18 mouse cellular contexts compared by ENCODE assay signal in the genomic region with DNA sequence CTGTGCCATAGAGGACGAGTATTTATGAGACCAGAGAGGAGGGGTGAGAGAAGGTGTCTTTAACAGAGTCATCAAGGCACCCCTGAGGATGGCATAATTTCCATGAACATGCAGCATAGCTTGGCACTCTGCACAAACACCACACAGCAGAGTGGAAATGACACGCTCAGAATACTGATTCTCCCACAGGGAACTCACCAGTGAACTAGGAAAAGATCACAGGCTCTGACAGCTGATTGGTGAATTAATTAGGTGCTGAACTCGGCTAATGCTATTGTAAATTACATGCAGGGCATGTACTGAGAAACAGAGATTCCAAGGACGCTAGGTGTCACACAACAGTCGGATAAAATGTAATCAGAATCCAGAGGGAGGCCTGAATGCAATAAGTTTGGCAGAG.
A peak's percentile ranks its signal among the peaks of the same experiment; 100 is the strongest.
DNase-seq lines count a peak whose midpoint lies in the region; ATAC-seq lines count a peak whose summit lies in the region.
"Had no signal": no experiment of that assay in that cellular context is flagged by ENCODE, and none has a peak within 500 bp of the region (broad histone marks: within the 10 kb centered on the region; RNA-seq: fewer than 3 reads in every experiment).

No protein-coding gene starts in this region.

- no peak overlapping the region for H3K4me3 ChIP-seq in hindbrain, embryonic 11.5 days (ENCODE audit: low read depth, low read length)
- H3K4me3 ChIP-seq in hindbrain, embryonic 10.5 days, result no peak overlapping the region
- H3K4me3 ChIP-seq in forebrain, embryonic 14.5 days (ENCODE audit: low read depth, low read length), result no peak overlapping the region
- H3K4me3 ChIP-seq in hindbrain, embryonic 16.5 days (ENCODE audit: low read length), result no peak overlapping the region
- H3K4me3 ChIP-seq in neural tube, embryonic 14.5 days (ENCODE audit: low read depth, low read length), result no peak overlapping the region
- H3K4me3 ChIP-seq: heart, embryonic 15.5 days; liver, embryonic 15.5 days; myocyte had no signal

- H3K27ac ChIP-seq in hindbrain, embryonic 11.5 days (ENCODE audit: low read depth, low read length), result no peak overlapping the region
- H3K27ac ChIP-seq in hindbrain, embryonic 10.5 days, result no peak overlapping the region
- H3K27ac ChIP-seq in forebrain, embryonic 14.5 days (ENCODE audit: low read depth, low read length), result no peak overlapping the region
- H3K27ac ChIP-seq in hindbrain, embryonic 16.5 days (ENCODE audit: low read depth, low read length), result no peak overlapping the region
- H3K27ac ChIP-seq in neural tube, embryonic 14.5 days (ENCODE audit: low read depth, low read length), result no peak overlapping the region
- H3K27ac ChIP-seq: heart, embryonic 15.5 days; liver, embryonic 15.5 days had no signal

- H3K4me1 ChIP-seq in hindbrain, embryonic 11.5 days (replicated peaks; ENCODE audit: control insufficient read depth, insufficient read depth, low read length), result no peaks in the 10 kb centered on the region
- no peaks in the 10 kb centered on the region for H3K4me1 ChIP-seq in hindbrain, embryonic 10.5 days (replicated peaks)
- H3K4me1 ChIP-seq in forebrain, embryonic 14.5 days (ENCODE audit: control insufficient read depth, insufficient read depth, low read length), result peaks cover 4% of the 10 kb centered on the region; the same call in 1 of the 2 replicates
- peaks cover 2% of the 10 kb centered on the region for H3K4me1 ChIP-seq in hindbrain, embryonic 16.5 days (ENCODE audit: control insufficient read depth, insufficient read depth, low read depth, low read length)
- H3K4me1 ChIP-seq in neural tube, embryonic 14.5 days (ENCODE audit: control insufficient read depth, insufficient read depth, low read length), result no peaks in the 10 kb centered on the region
- H3K4me1 ChIP-seq: heart, embryonic 15.5 days; liver, embryonic 15.5 days had no signal

- DNase-seq in hindbrain, embryonic 11.5 days (ENCODE audit: low spot score), result peak; percentile 1
- DNase-seq in hindbrain, embryonic 10.5 days (ENCODE audit: low spot score), result no peak
- peak; percentile 62 for DNase-seq in forebrain, embryonic 14.5 days (ENCODE audit: low spot score)
- DNase-seq in cerebellum, postnatal 36 days, result no peak
- no peak for DNase-seq in right cerebral cortex, postnatal 25 days
- DNase-seq: adrenal gland, adult 2 months; cerebellum, adult 11 months; heart, adult 18-20 months; kidney, adult 11 months; kidney, postnatal 10 days; thymus, postnatal 14 days had no signal

- no peaks in the 10 kb centered on the region for H3K27me3 ChIP-seq in hindbrain, embryonic 11.5 days (ENCODE audit: control insufficient read depth, insufficient read depth, low read length)
- H3K27me3 ChIP-seq in hindbrain, embryonic 10.5 days (ENCODE audit: insufficient read depth, poor library complexity, severe bottlenecking), result no peaks in the 10 kb centered on the region
- H3K27me3 ChIP-seq in forebrain, embryonic 14.5 days (replicated peaks; ENCODE audit: control insufficient read depth, insufficient read depth, low read length), result no peaks in the 10 kb centered on the region
- H3K27me3 ChIP-seq in hindbrain, embryonic 16.5 days (replicated peaks; ENCODE audit: control insufficient read depth, insufficient read depth, low read length), result no peaks in the 10 kb centered on the region
- H3K27me3 ChIP-seq in neural tube, embryonic 14.5 days (ENCODE audit: control insufficient read depth, insufficient read depth, low read length), result no peaks in the 10 kb centered on the region
- H3K27me3 ChIP-seq: CH12.LX; heart, embryonic 15.5 days; liver, embryonic 15.5 days had no signal

- WGBS in hindbrain, embryonic 11.5 days, result 57% methylated on average over 5 of the region's 5 CpGs
- 56% methylated on average over 5 of the region's 5 CpGs for WGBS in hindbrain, embryonic 10.5 days
- WGBS in forebrain, embryonic 14.5 days, result 29% methylated on average over 5 of the region's 5 CpGs
- 18% methylated on average over 5 of the region's 5 CpGs for WGBS in hindbrain, embryonic 16.5 days
- 30% methylated on average over 5 of the region's 5 CpGs for WGBS in neural tube, embryonic 14.5 days

- no peaks in the 10 kb centered on the region for H3K36me3 ChIP-seq in hindbrain, embryonic 11.5 days (ENCODE audit: control insufficient read depth, insufficient read depth, low read length)
- H3K36me3 ChIP-seq in hindbrain, embryonic 10.5 days, result no peaks in the 10 kb centered on the region
- H3K36me3 ChIP-seq in forebrain, embryonic 14.5 days (ENCODE audit: control insufficient read depth, insufficient read depth, low read length), result no peaks in the 10 kb centered on the region
- H3K36me3 ChIP-seq in hindbrain, embryonic 16.5 days (ENCODE audit: control insufficient read depth, insufficient read depth, low read length), result no peaks in the 10 kb centered on the region
- H3K36me3 ChIP-seq in neural tube, embryonic 14.5 days (ENCODE audit: control insufficient read depth, insufficient read depth, low read length), result no peaks in the 10 kb centered on the region
- H3K36me3 ChIP-seq: heart, embryonic 15.5 days; liver, embryonic 15.5 days had no signal

- no peaks in the 10 kb centered on the region for H3K9me3 ChIP-seq in hindbrain, embryonic 11.5 days (ENCODE audit: control insufficient read depth, low read length)
- no peaks in the 10 kb centered on the region for H3K9me3 ChIP-seq in hindbrain, embryonic 10.5 days
- H3K9me3 ChIP-seq in forebrain, embryonic 14.5 days (replicated peaks; ENCODE audit: control insufficient read depth, low read length), result no peaks in the 10 kb centered on the region
- H3K9me3 ChIP-seq in hindbrain, embryonic 16.5 days (ENCODE audit: control insufficient read depth, low read length), result no peaks in the 10 kb centered on the region
- H3K9me3 ChIP-seq in neural tube, embryonic 14.5 days (ENCODE audit: control insufficient read depth, low read length), result no peaks in the 10 kb centered on the region
- H3K9me3 ChIP-seq: heart, embryonic 15.5 days; liver, embryonic 15.5 days had no signal

- no peak overlapping the region for H3K4me2 ChIP-seq in hindbrain, embryonic 11.5 days (replicated peaks; ENCODE audit: low read depth, low read length)
- H3K4me2 ChIP-seq in forebrain, embryonic 14.5 days (ENCODE audit: low read length), result no peak overlapping the region
- H3K4me2 ChIP-seq in hindbrain, embryonic 16.5 days (ENCODE audit: low read length), result no peak overlapping the region
- no peak overlapping the region for H3K4me2 ChIP-seq in neural tube, embryonic 14.5 days (ENCODE audit: low read depth, low read length)
- H3K4me2 ChIP-seq: heart, embryonic 15.5 days; liver, embryonic 15.5 days had no signal

- ATAC-seq in hindbrain, embryonic 11.5 days (ENCODE audit: low FRiP score), result peak; percentile 45
- ATAC-seq in forebrain, embryonic 14.5 days, result peak; percentile 72; the same call in 1 of the 2 replicates
- ATAC-seq in hindbrain, embryonic 16.5 days, result peak; percentile 74
- ATAC-seq in neural tube, embryonic 14.5 days (ENCODE audit: low read depth), result peak; percentile 76
- ATAC-seq: lung, postnatal 0 days had no signal

- H3K9ac ChIP-seq in hindbrain, embryonic 11.5 days (ENCODE audit: low read depth, low read length), result no peak overlapping the region
- H3K9ac ChIP-seq in forebrain, embryonic 14.5 days (ENCODE audit: low read length), result no peak overlapping the region
- H3K9ac ChIP-seq in hindbrain, embryonic 16.5 days (ENCODE audit: low read depth, low read length), result no peak overlapping the region
- H3K9ac ChIP-seq in neural tube, embryonic 14.5 days (replicated peaks; ENCODE audit: low read depth, low read length), result no peak overlapping the region
- H3K9ac ChIP-seq: heart, embryonic 15.5 days; liver, embryonic 15.5 days had no signal

Comparison
In these comparisons a context has a peak if more than half of its experiments do, and no peak if none do; other contexts are left out.
1. DNase-seq: peak in hindbrain, embryonic 11.5 days (single experiment) and forebrain, embryonic 14.5 days (single experiment); none in hindbrain, embryonic 10.5 days (single experiment), cerebellum, postnatal 36 days (0 of 2) and right cerebral cortex, postnatal 25 days (single experiment).
2. Peak in every context shown above with its lines, with median percentiles within 50 percentile points of each other: ATAC-seq.